Mouse (Mus musculus) ES-Bruce4 (cell line): ENCODE data around the gene Plcg1. TPM values are rescaled to one million over a fixed set of nuclear protein-coding genes. Genes with fewer than 3 reads are reported as not detected.

Experiments
- H3K27ac ChIP-seq: 2 replicates; pipeline ENCODE4 v1.5.1; 2012; ENCODE audit warnings: low read length, inconsistent platforms; ENCODE audit not compliant: insufficient read depth
- H3K27me3 ChIP-seq: 2 replicates; pipeline ENCODE4 v1.6.1; 2012; ENCODE audit warnings: mild to moderate bottlenecking, low read length, inconsistent platforms; ENCODE audit not compliant: control insufficient read depth, poor library complexity, insufficient read depth, severe bottlenecking
- H3K36me3 ChIP-seq: 2 replicates; pipeline ENCODE4 v1.6.1; 2012; ENCODE audit warnings: inconsistent platforms, mild to moderate bottlenecking, low read length, moderate library complexity; ENCODE audit not compliant: control insufficient read depth, poor library complexity, insufficient read depth, severe bottlenecking
- H3K4me1 ChIP-seq: one replicate; pipeline ENCODE4 v1.8.1; 2011; ENCODE audit warnings: low read length; ENCODE audit not compliant: control insufficient read depth, insufficient read depth
- H3K4me3 ChIP-seq: 2 replicates; pipeline ENCODE4 v1.5.1; 2011; ENCODE audit warnings: low read depth, mild to moderate bottlenecking, low read length
- H3K9ac ChIP-seq: 2 replicates; pipeline ENCODE4 v1.6.1; 2012; ENCODE audit warnings: low read depth, mild to moderate bottlenecking, inconsistent platforms; ENCODE audit not compliant: poor library complexity, severe bottlenecking
- H3K9me3 ChIP-seq: replicated peaks from 2 replicates; pipeline ENCODE4 v1.6.1; 2012; ENCODE audit warnings: mild to moderate bottlenecking, low read length, inconsistent platforms; ENCODE audit not compliant: control insufficient read depth, poor library complexity, insufficient read depth, severe bottlenecking
- CTCF ChIP-seq: IDR thresholded peaks from one replicate; pipeline ENCODE4 v1.8.1; 2011; ENCODE audit warnings: low read depth, low read length
- EP300 ChIP-seq: IDR thresholded peaks from 2 replicates; pipeline ENCODE4 v1.6.1; 2011; ENCODE audit warnings: low read depth, low read length; ENCODE audit not compliant: insufficient read depth
- POLR2A ChIP-seq: IDR thresholded peaks from one replicate; pipeline ENCODE4 v1.8.1; 2011; ENCODE audit warnings: low read length; ENCODE audit not compliant: insufficient read depth
- polyA plus RNA-seq: library from polyadenylated mRNA; stranded (reverse); fragments of >200 nt; gene quantifications from 2 replicates; pipeline ENCODE4 v1.2.4, GENCODE M21; 2011; ENCODE audit warnings: low read depth; ENCODE audit not compliant: missing spikeins, insufficient read depth, insufficient read length

Plcg1 gene
- polyA plus RNA-seq, 1 experiment = 76.8 TPM

DNA sequence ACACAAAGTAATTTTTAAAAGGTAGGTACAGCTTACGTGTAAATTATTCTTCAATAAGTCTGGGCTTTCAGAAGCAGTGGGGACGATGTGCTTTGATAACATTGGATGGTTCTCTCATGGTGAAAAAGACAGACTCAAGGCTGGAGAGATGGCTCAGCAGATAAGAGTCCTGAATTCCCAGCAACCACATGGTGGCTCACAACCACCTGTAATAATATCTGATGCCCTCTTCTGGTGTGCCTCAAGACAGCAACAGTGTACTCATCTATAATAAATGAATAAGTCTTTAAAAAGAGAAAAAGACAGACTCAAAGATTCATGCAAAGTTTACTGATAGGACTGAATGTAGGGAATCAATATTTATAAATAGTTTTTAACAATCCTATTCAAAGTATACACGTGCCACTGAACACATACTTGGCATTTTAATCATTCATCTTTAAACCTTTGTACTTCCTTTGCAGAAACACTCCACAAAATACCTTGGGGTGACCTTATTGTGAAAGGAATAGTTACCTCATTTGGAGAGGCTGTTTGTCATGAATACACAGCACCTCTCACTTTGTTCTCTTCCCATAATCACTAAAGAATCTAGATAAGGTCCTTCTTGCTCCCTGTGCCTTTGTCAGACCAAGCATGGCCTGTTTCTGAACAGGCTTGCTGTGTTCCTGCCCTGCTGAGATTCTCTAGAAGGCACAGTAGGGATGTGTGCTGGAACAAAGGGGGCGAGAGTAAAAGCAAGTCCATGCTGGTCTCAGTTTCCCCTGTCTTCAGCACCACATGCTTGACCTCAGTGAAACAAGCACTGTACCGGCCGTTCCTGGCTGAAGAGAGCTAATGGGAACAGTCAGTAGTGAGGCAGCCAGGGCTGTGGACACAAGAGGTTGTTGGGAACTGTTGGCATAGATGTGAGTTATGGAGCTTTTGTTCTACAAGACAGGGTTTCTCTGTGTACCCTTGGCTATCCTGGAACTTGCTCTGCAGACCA is 4.9 kb upstream of the Plcg1 start:
- H3K4me3 ChIP-seq = no peak overlapping the region
- H3K36me3 ChIP-seq = peaks cover 8% of the 10 kb centered on the region; the same call in 1 of the 2 replicates
- no peak overlapping the region for H3K9ac ChIP-seq
- no peaks in the 10 kb centered on the region for H3K9me3 ChIP-seq
- TF ChIP-seq EP300 (no peak), POLR2A (no peak), CTCF (no peak)
- H3K27ac ChIP-seq = no peak overlapping the region
- no peaks in the 10 kb centered on the region for H3K4me1 ChIP-seq
- no peaks in the 10 kb centered on the region for H3K27me3 ChIP-seq

DNA sequence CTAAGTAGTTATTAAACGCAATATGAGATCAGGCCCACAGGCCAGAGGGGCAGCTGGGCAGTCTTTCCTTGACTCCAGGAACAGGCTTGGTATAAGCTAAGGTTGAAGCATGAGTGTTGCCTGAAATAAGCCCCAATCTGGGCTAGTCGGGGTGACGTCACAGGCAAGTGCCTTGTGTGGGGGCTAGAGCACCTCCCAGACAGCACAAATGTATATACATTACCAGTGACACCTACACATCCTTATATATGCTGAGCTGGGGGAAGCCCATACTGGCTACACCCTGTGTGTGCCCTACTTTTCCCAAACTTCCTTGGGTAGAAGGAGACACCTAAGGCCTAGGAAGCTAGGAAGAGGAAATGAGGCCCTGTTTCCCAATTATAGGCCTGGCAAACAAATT is 2.1 kb upstream of the Plcg1 start:
- Histone ChIP-seq H3K27me3 (no peaks in the 10 kb centered on the region), H3K4me1 (peaks cover 3% of the 10 kb centered on the region), H3K9me3 (no peaks in the 10 kb centered on the region), H3K4me3 (no peak overlapping the region), H3K9ac (no peak overlapping the region), H3K27ac (no peak overlapping the region), H3K36me3 (no peaks in the 10 kb centered on the region)
- TF ChIP-seq POLR2A = no peak
- TF ChIP-seq EP300 = no peak
- TF ChIP-seq CTCF = no peak

DNA sequence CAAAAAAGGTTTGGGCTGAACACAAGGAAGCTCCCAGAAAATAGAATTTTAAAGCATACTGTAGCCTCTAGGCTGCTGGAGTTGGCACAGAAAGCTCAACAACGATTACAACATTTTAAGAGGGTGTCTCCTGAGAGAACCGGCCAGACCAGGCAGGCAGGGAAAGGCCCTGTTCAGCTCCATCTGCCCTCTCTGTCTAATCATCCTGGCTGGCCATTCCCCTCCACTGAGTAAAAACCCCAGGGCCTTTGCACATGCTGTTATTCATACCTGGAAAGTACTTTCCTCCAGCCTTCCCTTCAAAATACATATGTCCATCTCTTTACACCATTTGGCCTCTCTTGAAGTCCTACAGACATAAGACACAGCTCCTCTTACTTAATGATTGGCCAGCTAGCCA is 1.7 kb upstream of the Plcg1 start:
- H3K4me1 ChIP-seq = peaks cover 3% of the 10 kb centered on the region
- H3K27me3 ChIP-seq = no peaks in the 10 kb centered on the region
- no peak for TF ChIP-seq POLR2A
- H3K27ac ChIP-seq = no peak overlapping the region
- no peak overlapping the region for H3K9ac ChIP-seq
- no peaks in the 10 kb centered on the region for H3K36me3 ChIP-seq
- no peaks in the 10 kb centered on the region for H3K9me3 ChIP-seq
- H3K4me3 ChIP-seq = no peak overlapping the region

DNA sequence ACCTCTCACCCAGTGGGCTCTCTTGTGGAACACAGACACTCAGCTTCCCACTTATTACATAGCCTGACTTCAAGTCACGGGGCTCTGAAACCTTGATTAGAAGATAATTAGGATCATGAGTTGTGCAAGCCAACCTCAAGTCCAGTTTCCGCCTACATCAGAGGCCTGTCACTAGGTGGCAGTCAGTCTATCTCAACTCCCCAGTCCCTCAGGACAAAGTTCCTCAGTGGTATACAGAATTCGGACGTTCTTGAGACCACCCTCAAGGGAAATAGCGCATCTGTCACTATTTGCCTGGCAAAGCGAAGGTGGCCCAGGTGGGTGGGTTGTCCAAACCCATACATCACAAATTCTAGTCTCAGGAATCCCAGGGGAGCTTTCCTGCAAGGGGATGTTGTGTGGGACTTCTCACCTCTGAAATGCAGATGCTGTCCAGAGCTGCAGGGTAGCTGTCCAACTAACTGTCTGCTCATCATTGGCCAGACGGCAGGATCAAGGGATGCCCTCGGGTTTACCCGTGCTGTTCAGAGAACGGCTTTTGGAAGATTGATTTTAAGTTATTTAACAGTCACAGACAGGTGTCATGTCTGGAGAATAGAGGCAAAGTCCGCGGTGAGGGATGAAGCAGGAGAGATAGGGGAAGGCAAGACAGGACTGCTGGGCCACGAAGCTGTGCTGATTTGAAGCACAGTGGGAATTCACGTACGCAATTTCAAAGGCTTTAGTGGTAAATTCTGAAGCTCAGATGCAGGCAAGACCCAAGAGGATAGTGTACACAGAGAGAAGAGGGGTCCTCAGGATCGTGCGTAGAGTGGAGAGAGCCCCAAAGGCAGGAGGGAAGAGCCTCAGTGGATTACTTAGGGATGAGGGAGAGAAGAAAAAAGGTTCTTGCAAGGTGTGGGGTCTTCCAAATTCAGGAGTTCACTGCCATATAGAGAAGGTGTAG is 976 bp upstream of the Plcg1 start:
- Histone ChIP-seq H3K4me3 (peak overlapping the region; percentile 72), H3K4me1 (peaks cover 3% of the 10 kb centered on the region), H3K36me3 (no peaks in the 10 kb centered on the region), H3K9ac (peak overlapping the region; percentile 90), H3K27me3 (no peaks in the 10 kb centered on the region), H3K27ac (no peak overlapping the region), H3K9me3 (no peaks in the 10 kb centered on the region)
- TF ChIP-seq POLR2A (no peak), EP300 (no peak), CTCF (peak; percentile 50)

DNA sequence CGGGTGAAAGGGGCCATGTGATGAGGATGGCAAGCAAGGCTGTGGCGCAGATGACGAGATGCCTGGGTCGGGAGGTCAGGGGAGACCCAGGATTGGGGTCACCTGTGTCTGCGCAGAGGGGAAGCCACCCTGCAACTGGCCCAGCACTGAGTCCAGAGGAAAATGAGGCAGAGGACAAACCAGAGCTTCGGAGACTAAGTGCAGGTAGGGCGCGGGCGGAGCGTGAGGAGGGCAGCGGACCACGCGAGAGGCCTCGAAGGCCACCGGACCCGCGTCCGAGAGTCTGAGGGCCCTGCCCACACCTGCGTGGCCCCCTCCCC is 343 bp upstream of the Plcg1 start:
- Histone ChIP-seq H3K27ac (no peak overlapping the region), H3K9me3 (no peaks in the 10 kb centered on the region), H3K4me1 (peaks cover 8% of the 10 kb centered on the region), H3K27me3 (no peaks in the 10 kb centered on the region), H3K36me3 (no peaks in the 10 kb centered on the region), H3K4me3 (peak overlapping the region; percentile 72), H3K9ac (peak overlapping the region; percentile 90)
- TF ChIP-seq EP300 (no peak), POLR2A (no peak), CTCF (no peak)

DNA sequence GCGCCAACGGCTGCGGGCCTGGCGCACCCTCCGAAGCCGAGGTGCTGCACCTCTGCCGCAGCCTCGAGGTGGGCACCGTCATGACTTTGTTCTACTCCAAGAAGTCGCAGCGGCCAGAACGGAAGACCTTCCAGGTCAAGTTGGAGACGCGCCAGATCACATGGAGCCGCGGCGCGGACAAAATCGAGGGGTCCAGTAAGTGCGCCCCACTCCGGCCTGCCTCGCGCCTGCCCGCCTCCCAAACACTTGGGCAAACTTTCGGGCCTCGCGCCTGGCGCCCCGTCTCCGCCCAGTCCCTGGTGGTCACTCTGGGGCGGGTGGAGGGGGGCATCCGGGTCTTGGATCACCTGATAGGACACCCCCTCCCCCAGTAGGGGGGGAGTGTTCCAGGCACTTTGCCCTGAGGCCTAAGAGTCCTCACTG is 750 bp downstream of the Plcg1 start:
- Histone ChIP-seq H3K4me1 (peaks cover 9% of the 10 kb centered on the region), H3K9me3 (no peaks in the 10 kb centered on the region), H3K36me3 (no peaks in the 10 kb centered on the region), H3K27ac (no peak overlapping the region), H3K4me3 (peak overlapping the region; percentile 96), H3K27me3 (no peaks in the 10 kb centered on the region), H3K9ac (peak overlapping the region; percentile 90)
- no peak for TF ChIP-seq POLR2A
